Mouse (Mus musculus): Measurements from ENCODE around the gene Tent4b. TPM values are rescaled to one million over a fixed set of nuclear protein-coding genes. Genes with fewer than 3 reads are reported as not detected.

Tent4b gene
- polyA plus RNA-seq, 1 experiment: 22.3 TPM

GRCm38 (mm10) chr8:88258544-88258943, 59.5 kb downstream of the Tent4b start:
- Histone ChIP-seq H3K27ac (ENCODE audit: insufficient read depth, low read length) (no peak overlapping the region), H3K4me1 (ENCODE audit: control insufficient read depth, insufficient read depth, low read length) (no peaks in the 10 kb centered on the region), H3K4me3 (ENCODE audit: insufficient read depth, low read length) (no peak overlapping the region)
- TF ChIP-seq CTCF (IDR thresholded peaks at IDR 0.05; ENCODE audit: borderline replicate concordance, insufficient read depth, low read length) (no peak), POLR2A (IDR thresholded peaks at IDR 0.05; ENCODE audit: low read depth, low read length) (no peak)

GRCm38 (mm10) chr8:88260466-88260980, 61.5 kb downstream of the Tent4b start:
- peaks cover 3% of the 10 kb centered on the region; the same call in 1 of the 2 replicates for H3K4me1 ChIP-seq (ENCODE audit: control insufficient read depth, insufficient read depth, low read length)
- no peak overlapping the region for H3K27ac ChIP-seq (ENCODE audit: insufficient read depth, low read length)
- no peak overlapping the region for H3K4me3 ChIP-seq (ENCODE audit: insufficient read depth, low read length)
- TF ChIP-seq POLR2A (IDR thresholded peaks at IDR 0.05; ENCODE audit: low read depth, low read length) (no peak), CTCF (IDR thresholded peaks at IDR 0.05; ENCODE audit: borderline replicate concordance, insufficient read depth, low read length) (no peak)

- H3K4me1 ChIP-seq (ENCODE audit: control insufficient read depth, insufficient read depth, low read length): peaks cover 3% of the 10 kb centered on the region; the same call in 1 of the 2 replicates
- 0 out of 2 replicates have a peak overlapping the region, but pooled peaks have one; percentile 4 for H3K27ac ChIP-seq (ENCODE audit: insufficient read depth, low read length)
- H3K4me3 ChIP-seq (ENCODE audit: insufficient read depth, low read length): no peak overlapping the region
- TF ChIP-seq CTCF (IDR thresholded peaks at IDR 0.05; ENCODE audit: borderline replicate concordance, insufficient read depth, low read length): no peak
- no peak for TF ChIP-seq POLR2A (IDR thresholded peaks at IDR 0.05; ENCODE audit: low read depth, low read length)
Measured at GRCm38 (mm10) chr8:88262831-88263635, 64.0 kb downstream of the Tent4b start.

- H3K27ac ChIP-seq (ENCODE audit: insufficient read depth, low read length): peak overlapping the region; percentile 77
- peaks cover 3% of the 10 kb centered on the region; the same call in 1 of the 2 replicates for H3K4me1 ChIP-seq (ENCODE audit: control insufficient read depth, insufficient read depth, low read length)
- H3K4me3 ChIP-seq (ENCODE audit: insufficient read depth, low read length): no peak overlapping the region
- no peak for TF ChIP-seq CTCF (IDR thresholded peaks at IDR 0.05; ENCODE audit: borderline replicate concordance, insufficient read depth, low read length)
- TF ChIP-seq POLR2A (IDR thresholded peaks at IDR 0.05; ENCODE audit: low read depth, low read length): no peak
Measured at GRCm38 (mm10) chr8:88265511-88265910, 66.5 kb downstream of the Tent4b start.

GRCm38 (mm10) chr8:88266170-88266800, 67.3 kb downstream of the Tent4b start:
- peaks cover 3% of the 10 kb centered on the region; the same call in 1 of the 2 replicates for H3K4me1 ChIP-seq (ENCODE audit: control insufficient read depth, insufficient read depth, low read length)
- no peak overlapping the region for H3K4me3 ChIP-seq (ENCODE audit: insufficient read depth, low read length)
- H3K27ac ChIP-seq (ENCODE audit: insufficient read depth, low read length): peak overlapping the region; percentile 77
- TF ChIP-seq POLR2A (IDR thresholded peaks at IDR 0.05; ENCODE audit: low read depth, low read length): no peak
- peak; percentile 87; the same call in 1 of the 2 replicates for TF ChIP-seq CTCF (IDR thresholded peaks at IDR 0.05; ENCODE audit: borderline replicate concordance, insufficient read depth, low read length)

GRCm38 (mm10) chr8:88266801-88267403, 67.9 kb downstream of the Tent4b start:
- peaks cover 3% of the 10 kb centered on the region; the same call in 1 of the 2 replicates for H3K4me1 ChIP-seq (ENCODE audit: control insufficient read depth, insufficient read depth, low read length)
- no peak overlapping the region for H3K4me3 ChIP-seq (ENCODE audit: insufficient read depth, low read length)
- H3K27ac ChIP-seq (ENCODE audit: insufficient read depth, low read length): no peak overlapping the region
- TF ChIP-seq CTCF (IDR thresholded peaks at IDR 0.05; ENCODE audit: borderline replicate concordance, insufficient read depth, low read length) (no peak), POLR2A (IDR thresholded peaks at IDR 0.05; ENCODE audit: low read depth, low read length) (no peak)

- TF ChIP-seq POLR2A (IDR thresholded peaks at IDR 0.05; ENCODE audit: low read depth, low read length) (no peak), CTCF (IDR thresholded peaks at IDR 0.05; ENCODE audit: borderline replicate concordance, insufficient read depth, low read length) (no peak)
- Histone ChIP-seq H3K4me3 (ENCODE audit: insufficient read depth, low read length) (no peak overlapping the region), H3K4me1 (ENCODE audit: control insufficient read depth, insufficient read depth, low read length) (peaks cover 3% of the 10 kb centered on the region; the same call in 1 of the 2 replicates), H3K27ac (ENCODE audit: insufficient read depth, low read length) (no peak overlapping the region)
Measured at GRCm38 (mm10) chr8:88269107-88269875, 70.3 kb downstream of the Tent4b start.

- no peak overlapping the region for H3K27ac ChIP-seq (ENCODE audit: insufficient read depth, low read length)
Measured at GRCm38 (mm10) chr8:88270086-88270485, 71.1 kb downstream of the Tent4b start.

More at GRCm38 (mm10) chr8:88270086-88270485, 71.1 kb downstream of the Tent4b start:
- Histone ChIP-seq H3K4me3 (ENCODE audit: insufficient read depth, low read length) (no peak overlapping the region), H3K4me1 (ENCODE audit: control insufficient read depth, insufficient read depth, low read length) (peaks cover 3% of the 10 kb centered on the region; the same call in 1 of the 2 replicates)
- TF ChIP-seq POLR2A (IDR thresholded peaks at IDR 0.05; ENCODE audit: low read depth, low read length) (no peak), CTCF (IDR thresholded peaks at IDR 0.05; ENCODE audit: borderline replicate concordance, insufficient read depth, low read length) (no peak)
